Mouse (Mus musculus) ES-E14 (cell line): ENCODE results near the gene Gpr84.

ENCODE experiments used
- CHD2 ChIP-seq: IDR thresholded peaks from 2 replicates; pipeline ENCODE4 v1.6.1; 2014; ENCODE audit warnings: mild to moderate bottlenecking, low read depth, low read length, inconsistent platforms
- HCFC1 ChIP-seq: IDR thresholded peaks from 2 replicates; pipeline ENCODE4 v1.6.1; 2012; ENCODE audit warnings: low read length, inconsistent platforms, borderline replicate concordance; ENCODE audit not compliant: insufficient read depth
- MAFK ChIP-seq: IDR thresholded peaks from 2 replicates; pipeline ENCODE4 v1.6.1; 2014; ENCODE audit warnings: mild to moderate bottlenecking, low read depth, low read length, inconsistent platforms; ENCODE audit not compliant: insufficient read depth
- ZC3H11A ChIP-seq: IDR thresholded peaks from 2 replicates; pipeline ENCODE4 v1.6.1; 2012; ENCODE audit warnings: low read depth, mild to moderate bottlenecking, inconsistent platforms, low read length, borderline replicate concordance

DNA sequence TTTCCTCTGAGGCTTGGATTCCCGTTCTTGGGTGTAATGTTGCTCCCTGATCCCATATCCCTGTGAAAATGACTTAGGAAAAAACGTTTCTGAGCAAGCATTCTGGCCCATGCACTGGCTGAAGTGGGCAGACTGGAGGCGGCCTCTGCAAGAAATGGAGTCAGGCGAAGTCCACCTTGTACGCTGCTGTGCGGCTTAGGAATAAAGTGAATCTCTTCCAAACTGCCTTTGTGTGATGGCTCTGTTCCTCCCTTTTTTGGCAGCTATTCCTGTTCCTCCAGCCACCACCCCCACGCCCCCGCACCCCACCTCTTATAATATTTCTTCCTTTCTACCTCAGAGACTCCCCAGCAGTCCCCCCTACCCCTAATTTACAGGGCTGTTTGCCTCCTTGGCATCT lies 10.8 kb downstream of the Gpr84 start:
- TF ChIP-seq ZC3H11A (no peak), HCFC1 (no peak), CHD2 (no peak), MAFK (no peak)
